Mouse (Mus musculus): ENCODE data around the gene Ghitm. TPM values are rescaled to one million over a fixed set of nuclear protein-coding genes. Genes with fewer than 3 reads are reported as not detected.

The Ghitm gene
- 86.5 and 103 TPM in 2 replicates for total RNA-seq (2014; rRNA removed)
- 237 and 241 TPM in 2 replicates for polyA plus RNA-seq (2015; fragmentation: Nextera tagmentation; extraction: Ambion mirVana)

- ATAC-seq (peak; percentile 100), DNase-seq (ENCODE audit: low spot score) (peak; percentile 98)
- Histone ChIP-seq H3K27ac (peak within 1 kb of the TSS; percentile 91), H3K4me2 (ENCODE audit: low read depth, low read length) (peak within 1 kb of the TSS; percentile 77), H3K27me3 (ENCODE audit: insufficient read depth, low read length) (no peaks in the 10 kb centered on the region), H3K4me3 (ENCODE audit: low read length) (peak within 1 kb of the TSS; percentile 90), H3K9me3 (ENCODE audit: low read length) (no peaks in the 10 kb centered on the region), H3K9ac (replicated peaks; ENCODE audit: low read length) (peak within 1 kb of the TSS; percentile 89), H3K36me3 (ENCODE audit: insufficient read depth, low read length) (peaks cover 19% of the 10 kb centered on the region; the same call in 1 of the 2 replicates), H3K4me1 (ENCODE audit: insufficient read depth, low read length) (0 out of 2 replicates have a peak, but pooled peaks cover 3% of the 10 kb centered on the region)
- WGBS = under 1% methylated on average over 38 of the region's 38 CpGs
- TF ChIP-seq CTCF (IDR thresholded peaks at IDR 0.05; ENCODE audit: low read depth) = peak; percentile 30; the same call in 1 of the 2 replicates
These were observed at the start of gene Ghitm for GRCm38 (mm10) chr14:37135127-37135593. Ghitm (minus strand) TSS chr14:37135272.

- TF ChIP-seq CTCF (IDR thresholded peaks at IDR 0.05; ENCODE audit: low read depth) = no peak
- Histone ChIP-seq H3K9me3 (ENCODE audit: low read length) (no peaks in the 10 kb centered on the region), H3K27ac (no peak overlapping the region), H3K4me2 (ENCODE audit: low read depth, low read length) (no peak overlapping the region), H3K27me3 (ENCODE audit: insufficient read depth, low read length) (no peaks in the 10 kb centered on the region), H3K4me3 (ENCODE audit: low read length) (no peak overlapping the region), H3K9ac (replicated peaks; ENCODE audit: low read length) (no peak overlapping the region), H3K36me3 (ENCODE audit: insufficient read depth, low read length) (no peaks in the 10 kb centered on the region), H3K4me1 (ENCODE audit: insufficient read depth, low read length) (no peaks in the 10 kb centered on the region)
- ATAC-seq (no peak), DNase-seq (ENCODE audit: low spot score) (no peak)
- 80% methylated on average over 2 of the region's 2 CpGs for WGBS
These were observed 49.8 kb upstream of the Ghitm start for GRCm38 (mm10) chr14:37184871-37185270.

GRCm38 (mm10) chr14:37174484-37174883 is 39.4 kb upstream of the Ghitm start:
- H3K9me3 ChIP-seq (ENCODE audit: low read length) = no peaks in the 10 kb centered on the region

GRCm38 (mm10) chr14:37165266-37165926 is 30.3 kb upstream of the Ghitm start:
- Histone ChIP-seq H3K4me2 (ENCODE audit: low read depth, low read length) (no peak overlapping the region), H3K27me3 (ENCODE audit: insufficient read depth, low read length) (no peaks in the 10 kb centered on the region), H3K9me3 (ENCODE audit: low read length) (no peaks in the 10 kb centered on the region), H3K4me1 (ENCODE audit: insufficient read depth, low read length) (no peaks in the 10 kb centered on the region), H3K9ac (replicated peaks; ENCODE audit: low read length) (no peak overlapping the region), H3K27ac (no peak overlapping the region), H3K36me3 (ENCODE audit: insufficient read depth, low read length) (no peaks in the 10 kb centered on the region), H3K4me3 (ENCODE audit: low read length) (no peak overlapping the region)
- ATAC-seq (no peak), DNase-seq (ENCODE audit: low spot score) (peak; percentile 76)
- 50% methylated on average over 1 of the region's 1 CpGs for WGBS
- peak; percentile 74 for TF ChIP-seq CTCF (IDR thresholded peaks at IDR 0.05; ENCODE audit: low read depth)

More at GRCm38 (mm10) chr14:37174484-37174883, 39.4 kb upstream of the Ghitm start:
- ATAC-seq = no peak
- no peaks in the 10 kb centered on the region for H3K36me3 ChIP-seq (ENCODE audit: insufficient read depth, low read length)
- H3K27me3 ChIP-seq (ENCODE audit: insufficient read depth, low read length) = no peaks in the 10 kb centered on the region
- 76% methylated on average over 3 of the region's 3 CpGs for WGBS
- no peak overlapping the region for H3K4me2 ChIP-seq (ENCODE audit: low read depth, low read length)
- no peaks in the 10 kb centered on the region for H3K4me1 ChIP-seq (ENCODE audit: insufficient read depth, low read length)
- no peak overlapping the region for H3K4me3 ChIP-seq (ENCODE audit: low read length)
- no peak overlapping the region for H3K9ac ChIP-seq (replicated peaks; ENCODE audit: low read length)
- TF ChIP-seq CTCF (IDR thresholded peaks at IDR 0.05; ENCODE audit: low read depth) = peak; percentile 51
- H3K27ac ChIP-seq = no peak overlapping the region
- DNase-seq (ENCODE audit: low spot score) = peak; percentile 45

GRCm38 (mm10) chr14:37164392-37165032 is 29.4 kb upstream of the Ghitm start:
- Histone ChIP-seq H3K4me2 (ENCODE audit: low read depth, low read length) (no peak overlapping the region), H3K4me3 (ENCODE audit: low read length) (no peak overlapping the region), H3K27me3 (ENCODE audit: insufficient read depth, low read length) (no peaks in the 10 kb centered on the region), H3K9me3 (ENCODE audit: low read length) (no peaks in the 10 kb centered on the region), H3K27ac (no peak overlapping the region), H3K9ac (replicated peaks; ENCODE audit: low read length) (no peak overlapping the region), H3K4me1 (ENCODE audit: insufficient read depth, low read length) (no peaks in the 10 kb centered on the region), H3K36me3 (ENCODE audit: insufficient read depth, low read length) (no peaks in the 10 kb centered on the region)
- no peak for TF ChIP-seq CTCF (IDR thresholded peaks at IDR 0.05; ENCODE audit: low read depth)
- ATAC-seq (no peak), DNase-seq (ENCODE audit: low spot score) (no peak)
- 78% methylated on average over 4 of the region's 4 CpGs for WGBS

GRCm38 (mm10) chr14:37163277-37163956 is 28.3 kb upstream of the Ghitm start:
- TF ChIP-seq CTCF (IDR thresholded peaks at IDR 0.05; ENCODE audit: low read depth) = no peak
- no peak for ATAC-seq
- Histone ChIP-seq H3K9ac (replicated peaks; ENCODE audit: low read length) (no peak overlapping the region), H3K27me3 (ENCODE audit: insufficient read depth, low read length) (no peaks in the 10 kb centered on the region), H3K4me1 (ENCODE audit: insufficient read depth, low read length) (no peaks in the 10 kb centered on the region), H3K4me2 (ENCODE audit: low read depth, low read length) (no peak overlapping the region), H3K4me3 (ENCODE audit: low read length) (no peak overlapping the region), H3K36me3 (ENCODE audit: insufficient read depth, low read length) (no peaks in the 10 kb centered on the region), H3K9me3 (ENCODE audit: low read length) (no peaks in the 10 kb centered on the region), H3K27ac (no peak overlapping the region)
- WGBS = 87% methylated on average over 4 of the region's 4 CpGs
- no peak for DNase-seq (ENCODE audit: low spot score)

Data from hindbrain, postnatal 0 days (tissue).